Mouse (Mus musculus): ENCODE measurements at regions not wholly inside any gene's neighbourhood (a gene's known extent, or its start where the extent isn't known, plus 50 kb on each side); places are given as distances from the start of the nearest gene placed in this dataset.

GRCm38 (mm10) chr3:70860909-70861675 is 853.7 kb downstream of the Otol1 start:
- DNase-seq, result no peak

- DNase-seq, result peak; percentile 2
Measured at GRCm38 (mm10) chr3:70873688-70874551, 866.5 kb downstream of the Otol1 start.

GRCm38 (mm10) chr3:70874614-70875013 is 867.2 kb downstream of the Otol1 start:
- no peak for DNase-seq

All from adrenal gland, postnatal 10 days (tissue).